Mouse (Mus musculus) c-Kit-negative CD71-positive TER-119-positive erythroid progenitor cells, embryonic 14.5 days (primary cell): ENCODE measurements around the gene Crot.
"Not testable (repeated sequence)": the region's sequence is repeated elsewhere in the genome, so short reads cannot be mapped to it uniquely, and the experiment has no call there.

Experiments used
- DNase-seq: peaks from one replicate; pipeline ENCODE4 v3.0.0-alpha.2; 2013; ENCODE audit warnings: low read depth, low spot score

Gene Crot

DNA sequence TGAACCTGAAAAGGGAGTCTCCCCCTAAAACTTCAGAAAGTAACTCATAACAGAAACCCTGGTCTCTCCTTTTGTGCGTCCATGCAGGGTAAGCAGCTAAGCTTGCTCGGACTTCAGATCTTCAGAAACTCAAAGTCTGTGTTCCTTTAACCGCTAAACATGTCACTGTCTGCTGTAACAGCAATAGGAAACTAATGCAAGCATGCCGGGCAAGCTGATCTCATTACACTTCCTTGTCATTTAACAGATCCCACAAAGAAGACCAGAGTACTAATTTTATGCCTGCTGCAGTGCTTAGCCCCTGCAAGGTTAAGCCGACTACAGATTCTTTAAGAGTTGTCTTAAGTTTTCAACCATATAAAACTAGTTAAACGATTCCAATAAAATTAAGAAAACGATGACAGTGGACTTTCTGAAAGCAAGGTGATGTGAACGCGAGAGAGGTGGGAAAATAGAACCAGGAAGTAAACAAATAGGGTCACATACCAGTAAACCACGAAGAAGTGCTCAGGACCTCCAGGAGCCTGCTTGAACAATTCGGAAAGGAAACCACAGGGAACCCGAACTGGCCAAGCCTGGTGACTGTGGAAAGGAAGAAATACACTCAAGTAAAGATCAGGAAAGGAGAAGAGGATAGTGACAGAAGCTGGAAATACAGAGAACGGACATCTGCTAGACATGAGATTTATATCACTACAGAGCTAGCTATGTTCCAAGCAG lies 998 bp downstream of the Crot start:
- no peak for DNase-seq

DNA sequence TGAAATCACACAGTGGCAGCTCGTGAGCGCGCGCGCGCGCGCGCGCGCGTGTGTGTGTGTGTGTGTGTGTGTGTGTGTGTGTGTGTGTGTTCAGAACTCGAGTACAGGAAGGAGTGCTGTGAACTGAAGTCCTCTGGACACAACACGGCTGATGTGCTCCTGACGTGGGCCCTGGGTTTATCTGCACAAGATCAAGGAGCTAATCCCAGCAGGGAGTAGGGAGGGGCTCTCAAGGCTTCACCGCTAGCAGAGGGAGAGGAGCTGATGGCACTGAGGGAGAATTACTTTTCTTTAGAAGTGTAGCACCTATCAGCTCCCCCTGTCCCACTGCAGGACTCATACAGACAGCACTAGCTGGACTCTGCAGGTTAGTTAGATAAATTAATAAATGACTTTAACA lies 5.5 kb downstream of the Crot start:
- no peak for DNase-seq

DNA sequence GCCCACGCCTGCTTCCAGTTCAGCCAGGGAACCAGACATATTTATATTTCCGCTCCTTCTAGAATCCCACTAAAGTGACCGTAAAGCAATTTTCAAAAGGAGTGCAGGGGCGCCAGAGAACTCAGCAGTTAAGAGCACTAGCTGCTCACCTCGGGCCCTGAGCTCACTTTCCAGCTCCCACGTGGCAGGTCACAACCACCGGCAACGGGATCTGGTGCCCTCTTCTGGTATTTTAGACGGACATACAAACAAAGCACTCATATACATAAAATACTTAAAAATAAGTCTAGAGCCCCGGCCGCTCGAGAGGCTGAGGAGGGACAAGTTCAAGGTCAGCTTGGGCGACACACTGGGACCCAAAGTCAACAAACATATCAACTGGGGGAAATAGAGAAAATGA lies 6.6 kb downstream of the Crot start:
- DNase-seq: no peak

DNA sequence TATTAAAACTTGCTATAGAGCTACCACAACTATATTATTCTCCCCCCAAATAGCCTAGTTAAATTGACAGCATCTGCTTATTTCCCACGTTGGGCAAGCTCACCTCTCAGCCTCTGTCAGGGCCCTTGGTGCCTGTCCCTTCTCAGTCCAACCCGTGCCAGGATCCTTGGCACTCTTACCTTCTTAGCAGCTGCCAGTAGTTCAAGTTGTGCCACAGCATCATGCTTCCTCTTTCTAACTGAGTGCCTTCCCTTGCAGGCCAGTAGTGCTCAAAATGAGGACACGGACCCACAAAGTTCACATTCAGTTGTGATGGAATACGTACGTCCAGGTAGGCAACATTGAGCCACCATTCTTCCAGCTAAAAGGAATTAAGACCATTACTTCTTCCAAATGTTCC lies 9.2 kb downstream of the Crot start:
- DNase-seq: no peak

DNA sequence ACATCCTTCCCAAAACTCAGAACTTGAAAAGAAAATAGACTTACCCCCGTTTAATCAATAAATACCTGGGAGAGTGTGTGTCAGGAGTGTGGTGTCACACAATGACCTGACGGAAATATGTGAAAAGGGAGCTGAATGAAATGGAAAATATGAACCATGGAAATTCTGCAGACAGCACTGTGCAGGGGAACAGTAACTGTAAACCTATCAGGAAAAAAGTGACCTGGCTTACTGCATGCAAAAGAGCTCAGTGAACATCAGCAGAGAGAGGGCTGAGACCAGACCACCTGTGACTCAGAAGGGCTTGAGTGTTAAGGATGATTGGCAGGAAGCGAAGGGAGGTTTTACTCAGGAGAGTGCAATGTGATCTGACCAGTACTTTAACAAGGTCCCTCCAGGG lies 11.7 kb downstream of the Crot start:
- DNase-seq: no peak

DNA sequence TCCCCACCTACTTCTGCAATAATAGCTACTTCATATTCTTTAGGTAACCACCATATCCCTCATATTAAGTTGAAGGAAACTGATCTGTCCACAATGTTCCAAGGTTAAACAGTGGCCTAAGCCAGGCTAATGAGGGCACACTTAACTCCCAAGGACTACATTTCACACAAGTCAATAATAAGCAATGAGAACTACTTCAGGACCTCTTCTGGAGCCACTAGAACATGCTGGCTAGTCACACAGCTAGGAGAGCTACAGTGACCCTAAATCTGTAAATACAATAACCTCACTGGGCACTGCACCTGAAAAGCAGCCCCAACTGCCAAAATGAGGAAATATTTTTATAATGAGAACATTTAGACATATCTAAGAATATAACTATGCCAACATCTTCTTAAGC lies 22.4 kb downstream of the Crot start:
- no peak for DNase-seq

DNA sequence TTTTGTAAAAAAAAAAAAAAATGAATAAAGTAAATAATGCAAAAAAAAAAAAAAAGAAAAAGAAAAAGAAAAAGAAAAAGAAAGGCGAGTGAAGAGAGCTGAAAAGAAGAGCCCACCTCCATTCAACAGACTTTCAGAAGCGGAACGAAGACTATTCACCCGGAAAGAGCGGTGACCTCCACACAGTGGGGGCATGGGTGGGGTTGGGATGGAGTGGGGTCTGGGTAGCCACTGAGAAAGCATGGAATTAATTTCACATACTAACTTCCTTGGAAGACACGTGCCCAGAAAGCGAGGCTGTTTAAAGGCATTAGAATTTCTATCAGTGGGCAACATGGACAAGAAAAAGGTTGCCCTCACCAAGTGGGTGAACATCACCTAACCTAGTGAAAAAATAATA lies 24.8 kb downstream of the Crot start:
- DNase-seq: no peak

DNA sequence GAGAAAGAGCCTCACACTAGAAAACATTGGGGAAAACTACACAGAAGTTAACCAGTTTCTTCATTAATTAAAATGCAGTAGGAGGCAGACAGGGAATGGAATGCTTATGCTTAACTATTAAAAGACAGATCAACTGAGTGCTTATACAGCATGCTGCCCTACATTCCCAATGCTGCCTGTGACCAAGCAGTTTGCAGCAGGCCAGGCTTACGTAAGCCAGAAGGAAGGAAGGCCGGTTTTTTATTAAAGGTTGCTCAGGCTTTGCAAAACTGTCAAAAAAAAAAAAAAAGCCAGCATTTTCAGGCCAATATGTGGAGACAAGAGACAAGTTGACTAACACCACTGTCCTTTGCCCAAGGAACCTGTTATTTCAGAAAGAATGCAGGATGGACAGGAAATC lies 26.4 kb downstream of the Crot start:
- no peak for DNase-seq

DNA sequence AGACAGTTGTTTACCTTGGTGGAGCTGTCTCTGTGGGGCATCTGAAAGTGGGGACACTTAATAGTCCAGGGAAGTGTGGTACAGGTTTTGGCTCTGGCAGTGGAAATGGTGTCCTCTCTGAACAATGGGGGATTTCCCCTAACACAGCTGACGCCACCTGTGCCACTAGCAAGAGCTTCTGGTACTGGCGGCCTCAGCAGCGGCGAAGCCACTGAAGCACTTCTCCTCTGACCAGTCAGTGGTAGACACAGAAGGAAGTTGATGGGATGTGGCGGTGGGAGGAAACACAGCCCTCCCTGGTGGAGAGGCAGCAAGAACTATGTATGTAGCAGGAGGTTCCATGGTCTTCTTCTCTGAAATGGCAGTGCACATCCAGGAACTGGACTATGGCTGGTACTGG lies 32.6 kb downstream of the Crot start:
- no peak for DNase-seq

DNA sequence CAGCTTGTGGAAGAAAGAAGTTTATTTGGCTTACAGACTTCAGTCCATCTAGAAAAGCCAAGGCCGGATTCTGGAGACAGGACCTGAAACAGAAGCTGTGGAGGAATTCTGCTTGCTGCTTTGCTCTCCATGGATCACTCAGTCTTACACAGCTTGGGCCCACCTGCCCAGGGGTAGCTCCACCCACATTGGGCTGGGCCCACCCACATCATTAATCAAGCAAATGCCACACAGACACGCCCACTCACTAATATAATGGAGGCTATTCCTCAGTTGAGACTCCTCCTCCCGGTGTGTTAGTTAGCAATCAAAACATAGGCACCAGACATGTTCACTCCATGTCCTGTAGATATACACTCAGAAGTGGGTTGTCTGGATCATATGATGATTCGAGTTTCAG lies 36.6 kb downstream of the Crot start:
- no peak for DNase-seq

DNA sequence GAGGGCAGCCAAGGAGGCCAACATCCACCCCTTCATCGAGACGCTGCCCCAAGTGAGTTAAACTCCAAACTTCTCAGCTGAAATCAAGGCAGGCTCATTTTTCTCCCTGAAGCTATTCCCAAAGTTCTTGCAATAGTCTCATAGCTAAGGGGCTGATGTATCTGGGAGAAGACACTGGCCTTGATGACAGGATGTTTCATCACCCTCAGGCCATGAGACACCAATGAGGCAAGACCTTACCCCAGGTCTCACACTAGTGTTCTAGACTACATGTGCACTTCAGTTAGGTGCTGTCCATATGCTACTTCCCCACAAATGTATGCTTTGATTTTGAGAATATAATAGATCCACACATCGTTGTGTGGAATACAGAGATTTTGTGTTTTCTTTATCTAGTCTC lies 41.6 kb downstream of the Crot start:
- DNase-seq: no peak

DNA sequence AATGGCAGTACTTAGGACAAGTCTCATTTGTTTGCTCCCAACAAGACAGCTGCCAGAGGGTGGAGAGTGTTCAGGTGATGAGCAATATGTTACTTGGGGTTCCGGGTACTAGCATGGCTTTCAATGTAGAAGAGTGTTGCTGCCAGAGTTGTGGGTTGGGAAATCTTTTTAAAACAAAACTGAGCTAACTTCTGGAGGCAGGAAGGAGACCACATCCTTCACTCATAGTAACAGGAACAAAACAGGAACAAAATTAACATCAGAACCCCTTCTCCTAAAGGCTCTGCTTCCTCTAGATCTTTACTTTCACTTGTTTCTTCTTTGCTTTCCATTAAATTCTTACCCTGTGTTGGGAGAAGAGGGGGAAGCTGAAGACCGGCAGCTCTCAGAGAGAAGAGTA lies 43.5 kb downstream of the Crot start:
- no peak for DNase-seq

DNA sequence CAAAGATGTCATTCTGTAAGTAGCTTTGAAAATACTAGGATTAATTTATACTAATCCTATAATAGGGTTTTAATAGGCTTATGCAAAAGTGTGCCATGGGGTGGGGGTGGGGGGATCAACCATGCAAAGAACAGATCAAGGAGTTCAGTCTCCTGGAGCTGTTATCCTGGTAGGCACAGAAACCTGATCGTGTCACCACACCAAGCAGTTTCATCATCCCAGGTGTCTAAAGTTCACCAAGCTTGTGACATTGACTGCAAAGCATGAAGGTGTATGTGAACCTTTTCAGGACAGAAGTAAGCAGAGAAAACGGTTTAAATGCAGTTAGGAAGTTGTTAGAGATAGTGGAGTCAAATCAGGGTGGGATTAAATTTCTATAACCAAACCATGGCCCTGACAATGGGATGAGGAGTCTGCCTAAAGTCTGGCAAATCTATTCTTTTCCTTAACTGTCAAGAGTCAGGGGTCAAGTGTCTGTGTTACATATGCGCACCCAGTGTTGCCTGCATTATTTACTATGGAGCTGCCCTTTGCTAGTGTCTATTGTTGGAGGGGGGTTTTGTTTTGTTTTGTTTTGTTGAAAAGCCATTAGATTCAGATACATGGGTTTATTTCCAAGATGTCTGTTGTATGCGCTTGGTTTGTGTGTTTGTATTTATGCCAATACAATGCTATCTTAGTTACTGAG lies 49.6 kb downstream of the Crot start:
- DNase-seq: no peak

DNA sequence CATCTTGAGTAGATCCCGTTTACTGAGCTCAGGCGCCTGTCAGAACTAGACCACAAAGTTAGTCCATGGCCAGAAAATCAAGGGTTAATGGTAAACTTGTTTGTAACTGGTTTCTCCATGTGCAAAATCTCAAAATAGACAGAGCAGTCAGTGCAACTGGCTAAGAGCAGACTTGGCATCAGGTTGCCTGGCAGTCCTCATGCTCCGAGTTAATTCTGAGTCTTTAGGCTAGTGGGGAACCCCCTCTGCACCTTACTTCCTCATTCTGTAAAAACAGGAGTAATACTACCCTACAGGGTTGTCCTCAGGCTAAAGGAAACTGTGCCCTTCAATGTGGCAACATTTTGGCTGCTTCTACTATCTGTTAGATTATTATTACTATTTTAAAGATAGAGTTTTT lies 53.3 kb downstream of the Crot start:
- DNase-seq: no peak

DNA sequence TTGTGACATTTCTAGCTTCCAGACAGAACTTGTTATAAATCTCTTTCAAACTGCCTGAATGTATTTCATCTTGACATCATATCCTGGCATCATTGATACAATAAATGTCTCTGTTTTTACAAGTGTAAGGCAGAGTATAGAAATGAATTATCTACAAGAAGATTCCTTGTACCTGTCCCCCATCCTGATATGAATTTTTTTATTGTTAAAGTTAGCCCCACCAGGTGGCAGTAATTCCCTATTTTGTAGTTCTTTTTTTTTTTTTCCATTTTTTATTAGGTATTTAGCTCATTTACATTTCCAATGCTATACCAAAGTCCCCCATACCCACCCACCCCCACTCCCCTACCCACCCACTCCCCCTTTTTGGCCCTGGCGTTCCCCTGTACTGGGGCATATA lies 55.9 kb downstream of the Crot start:
- DNase-seq: not testable (repeated sequence)

DNA sequence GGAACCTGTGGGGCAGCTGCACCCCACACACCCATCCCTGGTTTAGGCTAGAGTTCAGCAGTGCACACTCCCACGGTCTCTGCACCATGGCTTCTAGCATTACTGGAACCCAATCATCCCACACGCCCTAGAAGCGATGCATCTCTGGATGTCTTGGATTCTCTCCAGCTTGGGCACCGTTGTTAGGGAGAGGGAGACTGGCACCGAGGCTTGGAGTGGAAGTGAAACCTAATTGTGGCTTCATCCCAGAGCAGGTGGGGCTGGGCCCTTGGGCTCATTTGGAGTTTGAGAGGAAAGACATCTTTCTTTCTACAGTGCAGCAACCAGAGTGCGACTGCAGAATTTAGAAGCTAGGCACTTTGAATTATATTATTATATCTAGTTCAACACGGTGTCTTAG lies 59.2 kb downstream of the Crot start:
- DNase-seq: no peak

DNA sequence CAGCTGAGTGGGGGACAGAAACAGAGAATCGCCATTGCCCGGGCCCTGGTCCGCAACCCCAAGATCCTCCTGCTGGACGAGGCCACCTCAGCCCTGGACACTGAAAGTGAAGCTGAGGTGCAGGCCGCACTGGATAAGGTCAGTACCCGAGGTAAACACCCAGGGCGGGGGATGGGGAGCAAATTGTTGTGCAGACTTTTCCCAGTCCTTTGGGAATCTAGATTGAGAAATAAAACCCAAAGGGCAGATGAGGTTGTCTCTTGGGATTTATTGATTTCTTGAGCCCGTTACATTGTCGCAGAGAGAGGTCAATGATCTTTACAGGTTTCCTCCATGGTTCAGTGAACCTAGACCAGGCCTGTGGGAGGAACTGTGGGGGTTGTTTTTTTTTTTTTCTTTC lies 68.7 kb downstream of the Crot start:
- DNase-seq: no peak

DNA sequence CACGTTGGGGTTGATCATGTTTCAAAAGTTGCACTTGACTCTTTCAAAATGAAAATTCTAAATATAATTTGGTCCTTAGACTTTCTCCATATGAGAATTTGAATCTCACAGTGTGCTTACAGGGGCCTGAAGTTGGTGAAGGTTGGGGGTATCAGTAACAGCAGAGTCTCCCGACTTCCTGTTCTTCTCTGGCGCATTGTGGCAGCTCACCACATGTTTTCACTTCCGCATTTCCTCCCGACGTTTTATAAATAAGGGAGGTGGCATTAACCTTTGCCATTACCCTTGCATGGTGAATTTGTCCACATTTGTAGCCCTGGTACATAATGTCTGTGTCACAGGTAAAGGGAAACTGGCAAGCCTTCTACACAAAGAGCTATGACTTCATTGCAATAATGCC lies 80.1 kb downstream of the Crot start:
- DNase-seq: no peak

DNA sequence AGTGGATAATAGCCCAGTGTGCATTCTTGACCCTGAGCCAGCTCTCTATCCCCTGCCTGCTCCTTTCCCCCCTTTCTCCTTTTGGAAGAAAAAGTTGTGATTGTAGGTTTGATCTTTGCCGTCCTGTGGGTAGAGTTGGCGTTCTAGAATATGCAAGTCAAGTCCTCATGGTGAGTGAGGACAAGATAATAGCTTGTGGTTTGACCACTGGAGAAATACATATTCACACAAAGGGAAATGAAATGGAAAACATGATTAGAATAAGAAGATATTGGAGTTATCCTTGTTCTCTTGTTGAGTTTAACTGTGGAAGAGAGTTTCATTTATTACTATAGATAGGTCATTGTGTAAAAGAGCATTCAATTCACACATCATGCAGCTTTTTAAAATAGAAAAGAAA lies 80.7 kb downstream of the Crot start:
- DNase-seq: no peak
